Mouse (Mus musculus): ENCODE data around the gene Slc4a2. TPM values are rescaled to one million over a fixed set of nuclear protein-coding genes. Genes with fewer than 3 reads are reported as not detected.

Slc4a2 gene
- total and polyA plus RNA-seq, 3 experiments, result 20.0 to 25.5 (median 24.7) TPM

GRCm38 (mm10) chr5:24452030-24452690 lies 28.5 kb downstream of the Slc4a2 start, which contains the start of gene Agap3:
Agap3 (plus strand) TSS chr5:24452177.
- H3K9me3 ChIP-seq (replicated peaks), result no peaks in the 10 kb centered on the region
- H3K4me1 ChIP-seq (ENCODE audit: insufficient read depth, low read depth, low read length), result peaks cover 61% of the 10 kb centered on the region
- H3K4me3 ChIP-seq (ENCODE audit: low read depth, low read length), result peak within 1 kb of the TSS; percentile 88
- DNase-seq (ENCODE audit: low spot score), result peak; percentile 66
- TF ChIP-seq GATA2 (IDR thresholded peaks at IDR 0.05; ENCODE audit: borderline replicate concordance, low read depth, low read length), result no peak
- H3K27me3 ChIP-seq (ENCODE audit: insufficient read depth, low read length), result no peaks in the 10 kb centered on the region
- no peak for ATAC-seq (ENCODE audit: extremely low read depth, insufficient number of reproducible peaks, low FRiP score, poor library complexity, severe bottlenecking)
- H3K36me3 ChIP-seq (replicated peaks), result peaks cover 38% of the 10 kb centered on the region

GRCm38 (mm10) chr5:24452691-24453233 lies 29.1 kb downstream of the Slc4a2 start:
- peaks cover 59% of the 10 kb centered on the region for H3K4me1 ChIP-seq (ENCODE audit: insufficient read depth, low read depth, low read length)
- peaks cover 44% of the 10 kb centered on the region for H3K36me3 ChIP-seq (replicated peaks)
- no peak for TF ChIP-seq CTCF (IDR thresholded peaks at IDR 0.05; ENCODE audit: low read depth, low read length)
- TF ChIP-seq GATA1 (IDR thresholded peaks at IDR 0.05; ENCODE audit: borderline replicate concordance, low read length), result no peak
- TF ChIP-seq GATA2 (IDR thresholded peaks at IDR 0.05; ENCODE audit: borderline replicate concordance, low read depth, low read length), result no peak
- no peak for TF ChIP-seq TAL1 (conservative IDR thresholded peaks at IDR 0.05; ENCODE audit: low read depth, low read length)
- no peak for TF ChIP-seq POLR2AphosphoS5 (IDR thresholded peaks at IDR 0.05; ENCODE audit: insufficient replicate concordance, low read depth, low read length)
- peak; percentile 12; the same call in 1 of the 2 replicates for ATAC-seq (ENCODE audit: extremely low read depth, insufficient number of reproducible peaks, low FRiP score, poor library complexity, severe bottlenecking)
- no peaks in the 10 kb centered on the region for H3K9me3 ChIP-seq (replicated peaks)
- peak; percentile 73 for DNase-seq (ENCODE audit: low spot score)
- no peaks in the 10 kb centered on the region for H3K27me3 ChIP-seq (ENCODE audit: insufficient read depth, low read length)
- H3K4me3 ChIP-seq (ENCODE audit: low read depth, low read length), result peak overlapping the region; percentile 88

DNA sequence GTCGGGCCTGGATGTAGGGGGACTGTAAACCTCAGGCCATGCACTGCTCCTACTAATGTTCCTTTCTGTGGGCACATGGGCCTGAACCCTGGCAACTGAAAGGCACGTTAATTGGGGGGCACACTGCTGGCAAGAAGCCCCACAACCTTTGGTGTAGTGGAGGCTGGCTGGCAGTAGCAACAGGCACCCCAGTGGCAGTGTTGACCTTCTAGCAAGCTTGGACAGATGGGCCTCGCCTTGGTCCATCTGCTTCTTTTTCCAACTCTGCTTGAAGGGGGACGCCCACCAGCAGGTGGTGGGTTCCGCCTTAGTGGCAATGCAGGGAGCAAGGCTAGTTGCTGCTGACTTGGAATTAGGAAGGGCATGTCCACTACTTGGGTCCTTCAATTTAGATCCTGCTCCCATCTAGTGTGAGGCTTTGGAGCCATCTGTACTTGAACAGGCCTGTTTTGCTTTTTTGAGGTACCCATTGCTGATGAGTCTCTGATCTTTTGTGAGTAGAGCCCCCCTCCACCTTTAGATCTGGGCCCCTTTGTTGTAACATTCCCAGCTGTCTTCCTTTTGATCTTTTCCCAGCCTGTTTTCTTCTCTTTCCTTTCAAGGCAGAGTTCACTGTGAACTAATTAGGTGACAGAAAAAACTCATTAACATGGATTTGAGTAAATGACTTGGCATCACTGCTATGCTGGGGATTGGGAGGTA lies 29.8 kb downstream of the Slc4a2 start:
- peak overlapping the region; percentile 88 for H3K4me3 ChIP-seq (ENCODE audit: low read depth, low read length)
- DNase-seq (ENCODE audit: low spot score) (no peak), ATAC-seq (ENCODE audit: extremely low read depth, insufficient number of reproducible peaks, low FRiP score, poor library complexity, severe bottlenecking) (no peak)
- H3K36me3 ChIP-seq (replicated peaks), result peaks cover 49% of the 10 kb centered on the region
- H3K4me1 ChIP-seq (ENCODE audit: insufficient read depth, low read depth, low read length), result peaks cover 54% of the 10 kb centered on the region
- TF ChIP-seq POLR2AphosphoS5 (IDR thresholded peaks at IDR 0.05; ENCODE audit: insufficient replicate concordance, low read depth, low read length), result no peak
- no peak for TF ChIP-seq CTCF (IDR thresholded peaks at IDR 0.05; ENCODE audit: low read depth, low read length)
- no peak for TF ChIP-seq GATA1 (IDR thresholded peaks at IDR 0.05; ENCODE audit: borderline replicate concordance, low read length)
- no peak for TF ChIP-seq TAL1 (conservative IDR thresholded peaks at IDR 0.05; ENCODE audit: low read depth, low read length)
- no peak for TF ChIP-seq GATA2 (IDR thresholded peaks at IDR 0.05; ENCODE audit: borderline replicate concordance, low read depth, low read length)
- H3K27me3 ChIP-seq (ENCODE audit: insufficient read depth, low read length), result no peaks in the 10 kb centered on the region
- no peaks in the 10 kb centered on the region for H3K9me3 ChIP-seq (replicated peaks)

- H3K4me3 ChIP-seq (ENCODE audit: low read depth, low read length), result no peak overlapping the region; the same call in 1 of the 2 replicates
- H3K36me3 ChIP-seq (replicated peaks), result peaks cover 52% of the 10 kb centered on the region
- DNase-seq (ENCODE audit: low spot score), result no peak
- no peaks in the 10 kb centered on the region for H3K27me3 ChIP-seq (ENCODE audit: insufficient read depth, low read length)
- H3K4me1 ChIP-seq (ENCODE audit: insufficient read depth, low read depth, low read length), result peaks cover 54% of the 10 kb centered on the region
- TF ChIP-seq CTCF (IDR thresholded peaks at IDR 0.05; ENCODE audit: low read depth, low read length) (no peak), GATA1 (IDR thresholded peaks at IDR 0.05; ENCODE audit: borderline replicate concordance, low read length) (no peak), POLR2AphosphoS5 (IDR thresholded peaks at IDR 0.05; ENCODE audit: insufficient replicate concordance, low read depth, low read length) (no peak), TAL1 (conservative IDR thresholded peaks at IDR 0.05; ENCODE audit: low read depth, low read length) (no peak), GATA2 (IDR thresholded peaks at IDR 0.05; ENCODE audit: borderline replicate concordance, low read depth, low read length) (no peak)
- no peak for ATAC-seq (ENCODE audit: extremely low read depth, insufficient number of reproducible peaks, low FRiP score, poor library complexity, severe bottlenecking)
- no peaks in the 10 kb centered on the region for H3K9me3 ChIP-seq (replicated peaks)
Measured at GRCm38 (mm10) chr5:24453985-24454303, 30.3 kb downstream of the Slc4a2 start.

DNA sequence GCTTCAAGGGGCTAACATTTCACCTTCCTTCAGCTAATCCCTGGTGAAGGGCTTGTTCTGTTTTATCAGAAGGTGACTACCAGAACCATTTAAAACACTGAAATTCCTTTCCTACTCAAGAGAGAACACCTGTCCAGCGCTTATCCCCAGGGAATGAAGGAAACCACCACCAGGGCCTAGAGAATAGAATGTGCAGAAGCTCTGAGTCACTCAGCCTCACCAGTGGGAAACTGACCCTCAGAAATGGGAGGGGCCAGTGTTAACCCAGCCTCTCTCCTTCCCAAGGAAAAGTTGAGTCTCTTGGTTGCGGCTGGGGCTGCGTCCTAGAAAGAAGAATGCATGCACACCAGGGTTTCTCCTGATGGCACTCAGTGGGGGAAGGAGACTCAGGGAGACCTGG lies 31.4 kb downstream of the Slc4a2 start:
- H3K9me3 ChIP-seq (replicated peaks), result no peaks in the 10 kb centered on the region
- ATAC-seq (ENCODE audit: extremely low read depth, insufficient number of reproducible peaks, low FRiP score, poor library complexity, severe bottlenecking) (no peak), DNase-seq (ENCODE audit: low spot score) (no peak)
- no peak overlapping the region for H3K4me3 ChIP-seq (ENCODE audit: low read depth, low read length)
- H3K4me1 ChIP-seq (ENCODE audit: insufficient read depth, low read depth, low read length), result peaks cover 57% of the 10 kb centered on the region
- TF ChIP-seq CTCF (IDR thresholded peaks at IDR 0.05; ENCODE audit: low read depth, low read length) (no peak), TAL1 (conservative IDR thresholded peaks at IDR 0.05; ENCODE audit: low read depth, low read length) (no peak), GATA1 (IDR thresholded peaks at IDR 0.05; ENCODE audit: borderline replicate concordance, low read length) (no peak)
- H3K36me3 ChIP-seq (replicated peaks), result peaks cover 58% of the 10 kb centered on the region
- H3K27me3 ChIP-seq (ENCODE audit: insufficient read depth, low read length), result no peaks in the 10 kb centered on the region

- H3K4me1 ChIP-seq (ENCODE audit: insufficient read depth, low read depth, low read length), result peaks cover 55% of the 10 kb centered on the region
- H3K4me3 ChIP-seq (ENCODE audit: low read depth, low read length), result no peak overlapping the region
- TF ChIP-seq CTCF (IDR thresholded peaks at IDR 0.05; ENCODE audit: low read depth, low read length) (no peak), POLR2AphosphoS5 (IDR thresholded peaks at IDR 0.05; ENCODE audit: insufficient replicate concordance, low read depth, low read length) (no peak), GATA1 (IDR thresholded peaks at IDR 0.05; ENCODE audit: borderline replicate concordance, low read length) (no peak), GATA2 (IDR thresholded peaks at IDR 0.05; ENCODE audit: borderline replicate concordance, low read depth, low read length) (no peak), TAL1 (conservative IDR thresholded peaks at IDR 0.05; ENCODE audit: low read depth, low read length) (no peak)
- H3K27me3 ChIP-seq (ENCODE audit: insufficient read depth, low read length), result no peaks in the 10 kb centered on the region
- DNase-seq (ENCODE audit: low spot score) (no peak), ATAC-seq (ENCODE audit: extremely low read depth, insufficient number of reproducible peaks, low FRiP score, poor library complexity, severe bottlenecking) (no peak)
- no peaks in the 10 kb centered on the region for H3K9me3 ChIP-seq (replicated peaks)
- H3K36me3 ChIP-seq (replicated peaks), result peaks cover 63% of the 10 kb centered on the region
Measured at GRCm38 (mm10) chr5:24455613-24456012, 32.0 kb downstream of the Slc4a2 start.

All from G1E (cell line).